Mouse (Mus musculus): ENCODE data around the gene Ndufs8. TPM values are rescaled to one million over a fixed set of nuclear protein-coding genes. Genes with fewer than 3 reads are reported as not detected.

The Ndufs8 gene
- polyA plus RNA-seq, 1 experiment from 2014 or later: 507 TPM

DNA sequence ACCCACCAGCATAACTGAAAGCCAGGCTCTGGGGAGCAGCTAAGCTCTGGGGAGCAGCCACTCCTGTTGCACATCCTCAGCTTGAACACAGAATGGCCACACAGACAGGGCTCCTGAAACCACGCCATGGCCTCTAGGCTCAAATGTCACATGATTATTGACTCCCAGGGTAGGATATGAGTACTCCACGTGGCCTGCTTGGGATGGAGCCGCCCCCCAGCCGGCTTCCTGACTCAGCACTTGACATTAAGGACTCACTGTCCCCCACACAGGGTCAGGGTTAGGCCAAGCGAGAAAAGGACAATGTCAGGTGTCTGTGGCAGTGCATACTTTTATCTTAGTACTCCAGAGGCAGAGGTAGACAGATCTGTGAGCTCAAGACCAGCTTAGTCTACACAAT is 2.4 kb downstream of the Ndufs8 start:
- H3K9me3 ChIP-seq (ENCODE audit: control insufficient read depth, low read length): no peaks in the 10 kb centered on the region
- no peak for ATAC-seq (ENCODE audit: insufficient number of reproducible peaks, insufficient read depth, low FRiP score, low read depth)
- no peak overlapping the region for H3K9ac ChIP-seq (ENCODE audit: low read length)
- no peak overlapping the region for H3K27ac ChIP-seq (replicated peaks in 1 of 2; ENCODE audit: control insufficient read depth in 1 of 2, insufficient read depth in 1 of 2, low read depth in 2 of 2, low read length in 2 of 2)
- 73% methylated on average over 5 of the region's 5 CpGs for WGBS
- no peak overlapping the region for H3K4me2 ChIP-seq (ENCODE audit: low read length)
- no peak overlapping the region for H3K4me3 ChIP-seq (ENCODE audit: control insufficient read depth in 1 of 2, insufficient read depth in 1 of 2, low read depth in 1 of 2, low read length in 2 of 2)
- peaks cover 22 to 28% of the 10 kb centered on the region in 2 experiments for H3K4me1 ChIP-seq (ENCODE audit: control insufficient read depth in 2 of 2, insufficient read depth in 2 of 2, low read length in 2 of 2)
- H3K36me3 ChIP-seq (ENCODE audit: control insufficient read depth, insufficient read depth, low read length): peaks cover 37% of the 10 kb centered on the region
- H3K27me3 ChIP-seq (ENCODE audit: control insufficient read depth, insufficient read depth, low read length): no peaks in the 10 kb centered on the region

DNA sequence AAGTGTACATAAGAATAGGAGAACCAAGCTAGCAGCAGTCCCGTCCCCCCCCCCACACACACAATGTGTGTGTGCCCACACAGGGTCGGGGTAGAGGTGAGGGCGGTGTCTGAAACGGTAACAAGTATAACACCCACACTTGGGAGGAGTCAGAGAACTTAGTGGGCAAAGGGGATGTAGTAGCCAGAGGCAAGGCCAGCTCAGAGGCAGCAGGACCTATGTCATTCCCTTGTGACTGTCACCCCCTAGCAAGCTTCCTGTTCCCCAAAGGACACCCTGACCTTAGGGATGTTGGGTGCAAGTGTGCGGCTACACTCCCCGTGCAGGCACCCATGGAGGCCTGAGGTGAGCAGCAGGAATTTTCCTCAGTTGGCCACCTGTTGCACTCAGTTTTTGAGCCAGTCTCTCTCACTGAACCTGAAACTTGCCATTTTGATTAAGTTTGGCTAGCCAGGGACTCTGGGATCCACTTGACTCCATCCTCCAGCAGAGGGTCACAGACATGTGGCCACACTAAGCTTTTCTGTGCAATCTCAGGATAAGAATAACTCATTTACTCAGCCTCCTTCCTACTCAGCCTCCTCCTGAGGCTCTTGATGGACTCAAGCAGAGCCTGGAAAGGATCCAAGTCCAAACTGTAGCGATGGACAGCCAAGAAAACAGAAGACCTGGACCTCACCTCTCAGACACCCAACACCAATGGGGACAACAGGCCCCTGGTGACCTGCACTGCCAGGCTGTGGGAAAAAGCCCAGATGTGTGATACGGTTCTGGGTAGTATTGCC is 4.5 kb downstream of the Ndufs8 start:
- ATAC-seq (ENCODE audit: insufficient number of reproducible peaks, insufficient read depth, low FRiP score, low read depth): no peak
- Histone ChIP-seq H3K27me3 (ENCODE audit: control insufficient read depth, insufficient read depth, low read length) (no peaks in the 10 kb centered on the region), H3K4me1 (ENCODE audit: control insufficient read depth in 2 of 2, insufficient read depth in 2 of 2, low read length in 2 of 2) (peaks cover 18 to 23% of the 10 kb centered on the region in 2 experiments; a peak in 3 of 4 replicates), H3K9me3 (ENCODE audit: control insufficient read depth, low read length) (no peaks in the 10 kb centered on the region), H3K4me2 (ENCODE audit: low read length) (peak overlapping the region; percentile 69; the same call in 1 of the 2 replicates), H3K27ac (replicated peaks in 1 of 2; ENCODE audit: control insufficient read depth in 1 of 2, insufficient read depth in 1 of 2, low read depth in 2 of 2, low read length in 2 of 2) (no peak overlapping the region), H3K9ac (ENCODE audit: low read length) (no peak overlapping the region), H3K4me3 (ENCODE audit: control insufficient read depth in 1 of 2, insufficient read depth in 1 of 2, low read depth in 1 of 2, low read length in 2 of 2) (0 out of 4 replicates have a peak overlapping the region, but pooled peaks of 1 of the 2 experiments have one; percentile 63), H3K36me3 (ENCODE audit: control insufficient read depth, insufficient read depth, low read length) (peaks cover 48% of the 10 kb centered on the region)
- 76% methylated on average over 8 of the region's 8 CpGs for WGBS

DNA sequence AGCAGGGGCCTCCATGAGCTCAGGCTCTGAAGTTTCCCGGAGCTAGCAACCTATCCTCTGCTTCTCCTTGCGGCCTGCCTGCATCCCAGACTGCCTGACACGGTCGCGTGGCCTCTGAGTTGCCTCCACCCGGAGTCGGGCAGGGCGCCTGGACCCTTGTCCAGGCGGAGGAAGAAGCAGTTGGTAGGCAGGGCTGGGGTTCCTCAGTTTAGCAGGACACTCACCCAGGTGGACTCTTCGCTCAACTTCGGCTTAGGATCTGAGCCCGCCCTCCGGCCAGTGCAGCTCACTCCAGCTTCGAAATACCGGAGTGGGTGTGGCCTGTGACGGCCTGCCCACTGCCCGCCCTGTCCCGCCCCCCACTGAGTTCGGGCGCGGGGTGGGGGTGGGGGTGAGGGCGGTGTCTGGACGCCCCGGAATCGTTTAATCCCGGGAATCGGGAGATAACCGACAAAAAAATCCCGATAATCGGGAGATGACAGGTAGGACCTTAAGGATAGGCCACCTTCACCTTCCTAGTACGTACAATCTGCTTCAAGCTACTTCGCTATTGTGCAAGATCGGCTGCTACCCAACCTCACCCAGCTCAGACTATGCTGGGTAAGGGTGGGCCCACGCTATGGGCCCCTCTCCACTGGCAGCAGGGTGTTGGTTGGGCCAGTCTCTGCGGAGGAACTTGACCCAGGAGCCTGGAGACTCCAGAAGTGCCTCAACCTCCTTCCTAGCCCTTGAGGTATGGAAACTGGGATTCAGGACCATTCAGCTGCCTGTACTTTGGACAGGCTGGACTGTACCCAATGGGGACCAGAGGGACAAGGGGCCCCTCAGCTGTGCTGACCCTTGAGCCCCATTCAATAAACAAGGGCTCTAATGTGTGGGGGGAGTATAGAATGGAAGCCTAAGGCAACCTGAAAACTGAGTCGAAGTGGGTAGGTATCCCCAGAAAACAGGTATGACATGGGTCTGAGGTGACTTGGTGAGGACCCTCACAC is 5.5 kb downstream of the Ndufs8 start, which contains the start of gene Tcirg1:
TSS of gene Tcirg1 (minus strand) at position 339 of the 992 bp plus-strand sequence.
- Histone ChIP-seq H3K9me3 (ENCODE audit: control insufficient read depth, low read length) (no peaks in the 10 kb centered on the region), H3K4me1 (ENCODE audit: control insufficient read depth in 2 of 2, insufficient read depth in 2 of 2, low read length in 2 of 2) (peaks cover 18 to 22% of the 10 kb centered on the region in 2 experiments; a peak in 3 of 4 replicates), H3K4me2 (ENCODE audit: low read length) (peak within 1 kb of the TSS; percentile 69), H3K27ac (replicated peaks in 1 of 2; ENCODE audit: control insufficient read depth in 1 of 2, insufficient read depth in 1 of 2, low read depth in 2 of 2, low read length in 2 of 2) (peak within 1 kb of the TSS; percentile 48 to 82; a peak in 3 of 4 replicates), H3K27me3 (ENCODE audit: control insufficient read depth, insufficient read depth, low read length) (no peaks in the 10 kb centered on the region), H3K36me3 (ENCODE audit: control insufficient read depth, insufficient read depth, low read length) (peaks cover 58% of the 10 kb centered on the region), H3K4me3 (ENCODE audit: control insufficient read depth in 1 of 2, insufficient read depth in 1 of 2, low read depth in 1 of 2, low read length in 2 of 2) (peak within 1 kb of the TSS; percentile 63 to 67), H3K9ac (ENCODE audit: low read length) (peak within 1 kb of the TSS; percentile 68)
- peak; percentile 81 for ATAC-seq (ENCODE audit: insufficient number of reproducible peaks, insufficient read depth, low FRiP score, low read depth)
- 4% methylated on average over 36 of the region's 36 CpGs for WGBS

DNA sequence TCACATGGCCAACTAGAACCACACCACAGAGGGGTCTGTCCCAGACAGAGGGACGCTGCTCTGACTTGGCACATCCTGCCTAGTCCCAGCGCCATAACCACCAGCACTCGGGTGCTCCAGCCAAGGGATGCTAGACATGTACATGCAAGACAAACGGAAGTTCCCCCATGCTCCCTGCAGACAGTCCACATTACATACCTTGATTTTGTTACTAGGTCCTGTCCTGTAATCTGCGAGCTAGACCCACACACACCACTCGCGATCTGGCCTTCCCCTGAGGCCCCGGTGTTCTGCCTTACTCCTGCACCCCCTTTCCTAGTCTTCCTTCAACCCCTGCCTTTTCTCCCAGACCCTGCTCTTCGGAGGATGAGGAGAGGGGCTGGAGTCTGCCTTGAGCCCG is 6.2 kb downstream of the Ndufs8 start:
- Histone ChIP-seq H3K4me2 (ENCODE audit: low read length) (peak overlapping the region; percentile 69), H3K27me3 (ENCODE audit: control insufficient read depth, insufficient read depth, low read length) (no peaks in the 10 kb centered on the region), H3K36me3 (ENCODE audit: control insufficient read depth, insufficient read depth, low read length) (peaks cover 63% of the 10 kb centered on the region), H3K9me3 (ENCODE audit: control insufficient read depth, low read length) (no peaks in the 10 kb centered on the region), H3K27ac (replicated peaks in 1 of 2; ENCODE audit: control insufficient read depth in 1 of 2, insufficient read depth in 1 of 2, low read depth in 2 of 2, low read length in 2 of 2) (peak overlapping the region; percentile 9 to 82; a peak in 2 of 4 replicates), H3K9ac (ENCODE audit: low read length) (peak overlapping the region; percentile 68), H3K4me1 (ENCODE audit: control insufficient read depth in 2 of 2, insufficient read depth in 2 of 2, low read length in 2 of 2) (peaks cover 15 to 18% of the 10 kb centered on the region in 2 experiments; a peak in 3 of 4 replicates), H3K4me3 (ENCODE audit: control insufficient read depth in 1 of 2, insufficient read depth in 1 of 2, low read depth in 1 of 2, low read length in 2 of 2) (peak overlapping the region; percentile 63 to 67)
- WGBS: 21% methylated on average over 10 of the region's 10 CpGs
- no peak for ATAC-seq (ENCODE audit: insufficient number of reproducible peaks, insufficient read depth, low FRiP score, low read depth)

DNA sequence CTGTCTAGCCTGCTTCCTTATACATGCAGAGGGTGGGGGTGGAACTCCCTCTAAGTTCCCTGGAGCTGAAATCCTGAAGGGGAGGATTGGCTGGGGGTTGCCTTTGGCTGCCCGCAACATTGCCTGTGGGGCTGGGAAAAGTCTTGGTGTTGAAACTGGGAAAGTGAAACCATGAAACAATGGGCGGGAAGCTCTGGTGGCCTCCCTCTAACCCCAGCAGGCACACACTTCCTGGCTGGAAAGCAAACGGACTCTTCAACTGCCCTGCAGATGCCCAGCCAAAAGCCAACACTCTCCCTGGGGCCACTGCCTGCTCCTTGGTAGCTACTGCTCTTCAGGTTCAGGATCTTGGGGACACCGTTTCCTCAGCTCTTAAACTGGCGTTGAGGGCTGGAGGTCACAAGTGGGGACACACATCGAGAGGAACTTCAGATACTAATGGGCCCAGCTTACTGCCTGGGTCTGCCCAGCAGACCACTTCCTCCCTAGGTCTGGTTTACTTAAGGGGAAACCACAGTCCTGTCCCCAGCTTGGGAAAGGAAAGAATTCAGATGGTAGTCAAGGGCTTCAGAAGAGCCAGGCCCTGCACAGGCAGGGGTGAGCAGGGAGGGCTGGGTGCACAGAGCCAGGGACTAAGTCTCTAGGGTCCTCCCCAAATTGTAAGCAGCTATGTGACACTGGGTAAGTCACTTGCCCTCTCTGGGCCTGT is 7.2 kb downstream of the Ndufs8 start:
- peak overlapping the region; percentile 69 for H3K4me2 ChIP-seq (ENCODE audit: low read length)
- 38% methylated on average over 6 of the region's 6 CpGs for WGBS
- peaks cover 15 to 18% of the 10 kb centered on the region in 2 experiments; a peak in 3 of 4 replicates for H3K4me1 ChIP-seq (ENCODE audit: control insufficient read depth in 2 of 2, insufficient read depth in 2 of 2, low read length in 2 of 2)
- peaks cover 54% of the 10 kb centered on the region for H3K36me3 ChIP-seq (ENCODE audit: control insufficient read depth, insufficient read depth, low read length)
- peak overlapping the region; percentile 23 to 82 for H3K27ac ChIP-seq (replicated peaks in 1 of 2; ENCODE audit: control insufficient read depth in 1 of 2, insufficient read depth in 1 of 2, low read depth in 2 of 2, low read length in 2 of 2)
- peak overlapping the region; percentile 25 to 63 for H3K4me3 ChIP-seq (ENCODE audit: control insufficient read depth in 1 of 2, insufficient read depth in 1 of 2, low read depth in 1 of 2, low read length in 2 of 2)
- H3K27me3 ChIP-seq (ENCODE audit: control insufficient read depth, insufficient read depth, low read length): no peaks in the 10 kb centered on the region
- H3K9me3 ChIP-seq (ENCODE audit: control insufficient read depth, low read length): no peaks in the 10 kb centered on the region
- H3K9ac ChIP-seq (ENCODE audit: low read length): peak overlapping the region; percentile 58; the same call in 1 of the 2 replicates
- no peak for ATAC-seq (ENCODE audit: insufficient number of reproducible peaks, insufficient read depth, low FRiP score, low read depth)

DNA sequence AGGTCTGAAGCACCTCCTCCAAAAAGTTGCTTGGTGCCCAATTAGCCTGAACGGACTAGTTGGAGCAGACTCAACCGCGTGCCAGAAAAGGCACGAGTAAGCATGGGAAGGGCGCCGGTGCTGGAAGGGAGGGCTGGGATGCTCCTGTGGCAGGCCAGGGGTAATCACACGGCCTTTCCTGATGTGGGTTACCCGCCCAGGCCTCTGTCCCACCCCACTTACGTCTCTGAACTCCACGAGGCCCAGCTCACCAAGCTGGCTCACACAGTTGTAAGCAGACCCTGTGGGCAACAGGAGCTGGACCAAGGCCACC is 8.3 kb downstream of the Ndufs8 start:
- ATAC-seq (ENCODE audit: insufficient number of reproducible peaks, insufficient read depth, low FRiP score, low read depth): no peak
- no peak overlapping the region for H3K9ac ChIP-seq (ENCODE audit: low read length)
- peak overlapping the region; percentile 69 for H3K4me2 ChIP-seq (ENCODE audit: low read length)

More for the DNA sequence above, 8.3 kb downstream of the Ndufs8 start:
- Histone ChIP-seq H3K36me3 (ENCODE audit: control insufficient read depth, insufficient read depth, low read length) (peaks cover 51% of the 10 kb centered on the region), H3K27ac (replicated peaks in 1 of 2; ENCODE audit: control insufficient read depth in 1 of 2, insufficient read depth in 1 of 2, low read depth in 2 of 2, low read length in 2 of 2) (peak overlapping the region in 1 of 2 experiments; percentile 82; a peak in 1 of 4 replicates), H3K4me1 (ENCODE audit: control insufficient read depth in 2 of 2, insufficient read depth in 2 of 2, low read length in 2 of 2) (peaks cover 15 to 18% of the 10 kb centered on the region in 2 experiments; a peak in 3 of 4 replicates), H3K4me3 (ENCODE audit: control insufficient read depth in 1 of 2, insufficient read depth in 1 of 2, low read depth in 1 of 2, low read length in 2 of 2) (no peak overlapping the region), H3K9me3 (ENCODE audit: control insufficient read depth, low read length) (no peaks in the 10 kb centered on the region), H3K27me3 (ENCODE audit: control insufficient read depth, insufficient read depth, low read length) (no peaks in the 10 kb centered on the region)
- 69% methylated on average over 10 of the region's 10 CpGs for WGBS

Data from heart, embryonic 14.5 days (tissue).